Mouse (Mus musculus): ENCODE data around the gene Adgre5.

DNA sequence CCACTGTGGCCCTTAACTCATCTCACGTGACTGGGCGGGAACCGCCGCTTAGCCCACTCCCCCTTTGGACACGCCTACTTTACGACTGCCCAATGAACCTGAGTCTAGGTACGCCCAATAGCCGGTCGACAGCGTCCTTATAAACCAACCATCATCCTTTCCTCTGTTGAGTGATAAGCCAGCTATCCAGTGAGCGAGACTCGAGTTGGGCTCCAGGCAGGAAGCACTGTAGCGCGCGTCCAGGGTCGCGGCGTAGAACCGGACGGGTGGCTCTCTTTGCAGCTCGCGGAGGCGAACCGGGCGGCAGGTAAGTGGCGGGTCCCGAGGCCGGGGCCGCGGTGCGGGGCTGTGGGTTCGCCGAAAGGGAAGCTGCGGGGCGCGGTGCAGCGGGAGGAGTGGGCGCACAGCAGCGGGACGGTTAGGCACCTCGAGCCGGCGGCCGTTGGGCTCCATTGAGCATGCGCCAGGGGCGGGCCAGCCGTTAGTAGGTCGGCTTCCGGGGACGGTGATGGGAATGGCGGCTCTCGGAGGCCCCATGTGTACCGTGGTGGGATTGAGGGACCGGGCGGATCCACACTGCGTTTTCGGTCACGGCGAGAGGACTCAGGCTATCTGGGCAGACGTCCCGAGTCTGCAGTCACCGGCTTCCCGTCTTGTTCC is 26.0 kb downstream of the Adgre5 start, which contains the start of gene Ddx39:
- no peak for TF ChIP-seq GATA1 (IDR thresholded peaks at IDR 0.05; ENCODE audit: low read length)
- no peak for TF ChIP-seq TAL1 (IDR thresholded peaks at IDR 0.05; ENCODE audit: low read length)
